Mouse (Mus musculus): ENCODE measurements around the gene Gen1. TPM values are rescaled to one million over a fixed set of nuclear protein-coding genes. Genes with fewer than 3 reads are reported as not detected.
A peak's percentile ranks its signal among the peaks of the same experiment; 100 is the strongest.

Gene Gen1
- total RNA-seq, 2 experiments from 2014 or later = 2.9 TPM

DNA sequence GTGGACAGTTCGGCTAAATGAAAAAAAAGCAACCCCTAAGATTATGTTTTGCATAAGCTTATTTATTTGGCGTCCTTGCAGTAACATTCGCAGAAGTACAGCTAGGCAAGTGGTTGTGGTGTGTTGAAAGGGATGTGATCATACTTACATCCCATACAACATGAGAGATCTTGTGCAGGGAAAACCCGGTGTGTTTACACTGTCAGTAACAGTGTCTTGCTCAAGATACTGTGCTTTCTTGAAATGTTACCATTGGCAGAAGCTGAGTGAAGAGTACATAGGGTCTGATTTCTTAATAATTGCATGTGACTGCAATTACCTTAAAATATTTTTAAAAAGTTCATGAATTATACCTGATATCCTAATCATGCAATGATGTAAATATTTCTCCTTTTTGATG is 7.0 kb upstream of the Gen1 start:
- intact Hi-C loops (cut with DNase I) = no loop called here
- no peak for DNase-seq (ENCODE audit: extremely low spot score in 1 of 2, low spot score in 2 of 2)
- no peak for TF ChIP-seq CTCF (IDR thresholded peaks at IDR 0.05)
- H3K27ac ChIP-seq = no peak overlapping the region
- no peak overlapping the region for H3K4me3 ChIP-seq

GRCm38 (mm10) chr12:11267030-11267429 is 1.4 kb upstream of the Gen1 start:
- TF ChIP-seq CTCF (IDR thresholded peaks at IDR 0.05) = no peak
- intact Hi-C loops (cut with DNase I) = loop anchor here (5.0 kb wide), 3 partner anchors 70 to 875 kb away; partner anchors contain the start of gene Rdh14
- H3K27ac ChIP-seq = no peak overlapping the region
- DNase-seq (ENCODE audit: extremely low spot score in 1 of 2, low spot score in 2 of 2) = no peak
- peak overlapping the region; percentile 87 for H3K4me3 ChIP-seq

DNA sequence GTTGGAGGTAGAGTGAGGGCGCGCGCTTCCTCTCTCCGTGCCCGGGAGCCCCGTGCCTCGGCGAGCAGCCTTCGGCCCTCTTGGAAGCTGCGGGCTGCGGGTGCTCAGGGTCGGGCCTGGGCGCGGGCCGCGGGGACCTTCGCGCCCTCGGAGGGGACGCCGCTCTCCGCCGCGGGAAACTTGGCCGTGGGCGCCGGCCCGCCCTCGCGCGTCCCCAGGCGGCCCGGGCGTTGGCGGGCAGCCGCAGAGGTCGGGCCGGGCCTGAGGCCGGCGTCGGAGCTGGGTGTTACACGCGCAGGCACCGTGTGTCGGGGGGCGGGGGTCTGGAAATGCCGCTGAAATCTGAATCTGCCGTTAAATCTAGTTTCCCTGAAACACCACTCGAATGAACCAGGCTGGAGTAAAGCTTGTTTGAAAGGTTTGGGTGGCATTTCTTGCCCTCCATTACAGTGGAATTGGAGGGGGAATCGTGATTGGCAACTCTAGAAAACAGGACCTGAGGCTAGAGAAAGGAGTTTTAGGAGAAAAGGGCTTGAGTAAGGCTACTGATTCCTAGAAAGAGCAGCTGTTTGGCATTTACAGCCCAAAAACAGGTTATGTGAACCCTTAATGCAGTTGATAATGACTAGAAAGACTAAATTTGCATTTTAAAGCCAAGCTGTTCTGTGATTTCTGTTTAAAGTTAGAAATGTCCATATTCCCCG is 833 bp upstream of the Gen1 start:
- no peak for DNase-seq (ENCODE audit: extremely low spot score in 1 of 2, low spot score in 2 of 2)
- Histone ChIP-seq H3K27ac (peak overlapping the region; percentile 93), H3K4me3 (peak overlapping the region; percentile 87)
- no peak for TF ChIP-seq CTCF (IDR thresholded peaks at IDR 0.05)
- intact Hi-C loops (cut with DNase I) = loop anchor here (5.0 kb wide), 3 partner anchors 69 to 874 kb away; partner anchors contain the start of gene Rdh14

DNA sequence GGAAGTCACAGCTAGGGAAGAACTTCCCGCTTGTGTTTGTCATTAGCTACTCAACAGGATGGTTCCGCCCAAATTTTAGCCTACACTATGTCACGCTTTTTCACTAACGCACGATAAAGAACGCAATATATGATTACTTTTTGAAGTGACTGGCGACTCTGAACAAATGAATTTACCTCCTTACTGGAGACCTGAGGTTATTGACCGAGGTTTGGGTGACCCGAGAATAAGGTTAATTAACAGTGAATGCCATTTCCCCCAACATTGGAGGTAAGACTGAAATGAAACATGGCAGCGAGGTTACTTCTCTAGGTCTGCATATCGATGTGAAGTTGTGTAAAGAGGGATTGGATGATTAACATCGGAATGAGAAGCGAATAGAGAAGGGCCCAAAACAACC is 706 bp downstream of the Gen1 start:
- Histone ChIP-seq H3K27ac (no peak overlapping the region), H3K4me3 (peak overlapping the region; percentile 87; the same call in 1 of the 2 replicates)
- intact Hi-C loops (cut with DNase I) = loop anchor here (5.0 kb wide), 3 partner anchors 68 to 873 kb away; partner anchors contain the start of gene Rdh14
- TF ChIP-seq CTCF (IDR thresholded peaks at IDR 0.05) = no peak
- DNase-seq (ENCODE audit: extremely low spot score in 1 of 2, low spot score in 2 of 2) = no peak

- Histone ChIP-seq H3K27ac (no peak overlapping the region), H3K4me3 (no peak overlapping the region)
- no peak for TF ChIP-seq CTCF (IDR thresholded peaks at IDR 0.05)
- intact Hi-C loops (cut with DNase I) = no loop called here
- no peak for DNase-seq (ENCODE audit: extremely low spot score in 1 of 2, low spot score in 2 of 2)
These were observed 15.3 kb downstream of the Gen1 start for GRCm38 (mm10) chr12:11250322-11250721.

- Histone ChIP-seq H3K27ac (no peak overlapping the region), H3K4me3 (no peak overlapping the region)
- DNase-seq (ENCODE audit: extremely low spot score in 1 of 2, low spot score in 2 of 2) = no peak
- no peak for TF ChIP-seq CTCF (IDR thresholded peaks at IDR 0.05)
- intact Hi-C loops (cut with DNase I) = no loop called here
These were observed 18.1 kb downstream of the Gen1 start for GRCm38 (mm10) chr12:11247460-11247859.

- TF ChIP-seq CTCF (IDR thresholded peaks at IDR 0.05) = no peak
- no peak overlapping the region for H3K4me3 ChIP-seq
- intact Hi-C loops (cut with DNase I) = no loop called here
- DNase-seq (ENCODE audit: extremely low spot score in 1 of 2, low spot score in 2 of 2) = no peak
- H3K27ac ChIP-seq = no peak overlapping the region
These were observed 29.6 kb downstream of the Gen1 start for GRCm38 (mm10) chr12:11235996-11236395.

DNA sequence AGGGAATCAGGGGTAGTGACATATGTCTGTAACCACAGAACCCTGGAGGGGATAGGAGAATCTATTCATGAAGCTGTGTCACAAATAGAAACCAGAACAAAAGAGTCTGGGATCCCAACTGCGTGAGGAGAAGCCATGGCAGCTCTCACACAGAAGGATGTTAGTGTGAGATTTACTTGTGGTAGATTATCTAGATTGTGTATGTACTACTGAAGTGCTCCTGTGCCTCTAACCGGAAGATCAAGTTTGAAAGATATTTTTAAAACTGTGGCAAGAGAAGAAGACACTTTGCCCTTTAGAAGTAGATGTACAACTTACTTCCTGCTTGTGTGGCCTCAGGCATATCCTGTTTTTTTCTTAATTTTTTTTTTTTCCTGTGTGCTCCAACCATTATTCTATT is 35.3 kb downstream of the Gen1 start:
- intact Hi-C loops (cut with DNase I) = no loop called here
- no peak for TF ChIP-seq CTCF (IDR thresholded peaks at IDR 0.05)
- Histone ChIP-seq H3K27ac (no peak overlapping the region), H3K4me3 (no peak overlapping the region)
- no peak for DNase-seq (ENCODE audit: extremely low spot score in 1 of 2, low spot score in 2 of 2)

DNA sequence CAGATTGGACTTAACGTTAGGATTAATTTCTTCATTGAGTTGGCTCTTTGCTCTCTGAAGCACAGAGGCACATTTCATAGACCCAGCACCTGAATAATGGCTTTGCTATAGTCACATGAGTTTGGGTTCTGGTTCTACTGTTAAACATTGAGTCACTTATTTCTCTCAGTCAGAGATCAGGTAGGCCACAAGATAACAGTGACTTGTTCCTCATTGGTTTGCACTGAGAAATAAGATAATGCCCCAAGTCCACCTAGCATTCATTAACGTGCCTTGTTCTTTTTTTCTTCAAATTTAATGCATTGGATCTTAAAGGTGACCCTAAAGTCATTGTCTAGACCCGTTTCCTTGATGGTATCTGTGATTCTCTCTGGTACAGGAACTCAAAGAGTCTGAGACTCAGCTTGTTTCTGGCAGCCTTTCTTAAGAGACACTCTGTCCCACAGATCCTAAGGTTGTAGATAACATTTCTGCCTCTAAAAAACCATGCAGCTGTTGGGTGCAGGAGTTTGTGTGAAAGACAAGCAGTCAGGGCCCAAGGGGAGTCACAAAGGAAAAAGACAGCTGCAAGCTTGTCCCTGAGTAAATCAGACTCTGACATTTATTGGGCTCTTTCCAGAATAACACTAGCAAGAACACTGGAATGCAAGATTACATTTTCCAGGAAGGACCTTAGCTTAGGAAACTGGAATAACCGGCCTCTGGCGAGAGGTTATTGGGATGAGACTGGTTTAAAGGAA is 38.9 kb downstream of the Gen1 start:
- intact Hi-C loops (cut with DNase I) = no loop called here
- H3K27ac ChIP-seq = no peak overlapping the region
- no peak for TF ChIP-seq CTCF (IDR thresholded peaks at IDR 0.05)
- DNase-seq (ENCODE audit: extremely low spot score in 1 of 2, low spot score in 2 of 2) = no peak
- no peak overlapping the region for H3K4me3 ChIP-seq

DNA sequence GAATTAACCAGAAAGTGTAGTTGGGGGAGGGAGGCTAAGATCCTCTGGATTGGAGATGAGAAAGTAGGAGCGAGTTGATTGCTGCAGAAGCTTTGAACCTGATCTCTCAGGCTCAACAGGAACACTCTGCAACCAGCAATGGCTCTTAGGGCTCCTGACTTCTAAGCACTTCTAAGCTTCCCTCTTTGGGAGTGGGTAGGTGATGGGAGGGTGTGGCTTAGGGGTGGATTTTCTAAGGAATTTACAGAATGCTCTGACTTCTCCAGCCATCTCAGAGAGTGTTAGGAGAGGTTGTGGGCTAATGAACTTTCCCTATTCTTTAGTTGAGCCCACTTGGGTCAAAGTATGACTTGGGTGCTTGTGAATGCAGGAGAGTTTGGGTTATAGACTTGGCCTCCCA is 39.5 kb downstream of the Gen1 start:
- intact Hi-C loops (cut with DNase I) = no loop called here
- H3K27ac ChIP-seq = no peak overlapping the region
- no peak for DNase-seq (ENCODE audit: extremely low spot score in 1 of 2, low spot score in 2 of 2)
- TF ChIP-seq CTCF (IDR thresholded peaks at IDR 0.05) = no peak
- H3K4me3 ChIP-seq = no peak overlapping the region

DNA sequence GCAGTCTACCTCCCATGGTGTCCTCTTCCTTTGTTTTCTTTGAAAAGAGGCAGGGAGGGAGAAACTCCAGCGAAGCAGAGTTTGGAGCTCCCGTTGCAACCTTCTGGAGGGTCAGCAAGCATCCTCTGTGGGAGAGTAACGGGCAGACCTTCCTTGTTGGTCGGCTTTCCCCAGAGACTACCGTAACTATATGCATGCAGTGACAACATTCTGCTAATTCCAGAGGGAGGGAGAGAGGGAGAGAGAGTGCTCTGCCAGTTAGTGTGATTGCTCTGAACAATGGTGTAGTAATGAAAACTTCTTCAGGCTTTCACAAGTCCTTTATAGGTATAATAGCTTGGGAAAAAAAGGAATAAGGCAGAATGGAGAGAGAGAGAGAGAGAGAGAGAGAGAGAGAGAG is 40.9 kb downstream of the Gen1 start:
- intact Hi-C loops (cut with DNase I) = no loop called here
- TF ChIP-seq CTCF (IDR thresholded peaks at IDR 0.05) = no peak
- DNase-seq (ENCODE audit: extremely low spot score in 1 of 2, low spot score in 2 of 2) = no peak
- H3K27ac ChIP-seq = no peak overlapping the region
- no peak overlapping the region for H3K4me3 ChIP-seq

DNA sequence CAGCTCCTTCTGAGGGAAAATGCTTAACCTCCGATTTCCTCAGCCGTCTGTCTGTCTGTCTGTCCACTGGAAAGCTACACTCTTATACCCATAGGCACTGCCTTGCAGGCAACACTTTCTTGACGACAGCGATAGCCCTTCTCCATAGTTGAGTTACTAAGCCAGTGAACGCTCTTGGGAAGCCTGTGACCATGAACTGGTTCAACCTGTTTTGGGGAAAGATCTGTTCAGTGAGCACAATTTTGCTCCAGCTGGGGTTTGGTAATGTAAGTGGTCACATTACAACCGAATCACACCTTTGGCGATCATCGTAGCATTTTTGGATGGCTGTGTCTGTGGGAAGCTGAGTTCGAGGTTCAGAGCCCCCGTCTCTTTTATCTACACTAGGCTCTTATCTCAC is 42.5 kb downstream of the Gen1 start:
- TF ChIP-seq CTCF (IDR thresholded peaks at IDR 0.05) = no peak
- no peak for DNase-seq (ENCODE audit: extremely low spot score in 1 of 2, low spot score in 2 of 2)
- Histone ChIP-seq H3K4me3 (no peak overlapping the region), H3K27ac (no peak overlapping the region)
- intact Hi-C loops (cut with DNase I) = no loop called here

Measured in left cerebral cortex, adult 2 months (tissue).